Mouse (Mus musculus) frontal cortex, postnatal 36 days (tissue): ENCODE data around the gene Olfr1408.

Source experiments
- DNase-seq, 2 experiments: peaks; one replicate each; pipeline ENCODE4 v3.0.0; 2022; ENCODE audit warnings: low spot score in 2 of 2

Olfr1408 gene

DNA sequence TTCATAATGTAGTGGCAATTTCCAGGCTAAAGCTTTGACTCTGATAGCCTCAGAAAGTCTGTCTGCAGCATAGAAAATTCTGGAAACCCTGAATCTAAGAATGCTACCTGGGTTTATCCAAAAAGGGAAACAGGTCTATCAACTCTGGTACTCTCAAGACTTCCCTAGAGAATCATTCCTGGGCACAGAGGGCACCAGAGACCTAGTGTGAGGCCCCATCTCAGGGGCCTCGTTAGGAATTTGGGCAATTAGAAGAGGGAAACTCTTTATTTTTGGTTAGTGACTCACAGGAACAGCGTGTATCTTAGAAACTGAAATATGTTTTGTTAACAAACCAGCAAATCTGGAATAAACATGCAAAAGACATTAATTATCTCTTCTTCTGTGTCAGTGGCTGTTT is at the start of gene Olfr1408:
Gene Olfr1408 (minus strand): TSS at position 101 of the 400 bp plus-strand sequence.
- DNase-seq, result no peak

- no peak for DNase-seq
Measured at GRCm38 (mm10) chr1:173174154-173174842, 37.1 kb upstream of the Olfr1408 start.
